Mouse (Mus musculus): ENCODE data around the gene Inf2.

Inf2 gene

GRCm38 (mm10) chr12:112571064-112571463 lies 17.5 kb upstream of the Inf2 start:
- DNase-seq: no peak

- no peak for DNase-seq
Observed at GRCm38 (mm10) chr12:112575274-112575986, 13.2 kb upstream of the Inf2 start.

- peak; percentile 97 for DNase-seq
Observed at GRCm38 (mm10) chr12:112576341-112576740, 12.2 kb upstream of the Inf2 start.

- peak; percentile 92 for DNase-seq
Observed at GRCm38 (mm10) chr12:112576749-112577148, 11.8 kb upstream of the Inf2 start.

- peak; percentile 91 for DNase-seq
Observed at GRCm38 (mm10) chr12:112578296-112579090, 10.1 kb upstream of the Inf2 start.

- no peak for DNase-seq
Observed at GRCm38 (mm10) chr12:112579430-112579829, 9.2 kb upstream of the Inf2 start.

- DNase-seq: no peak
Observed at GRCm38 (mm10) chr12:112579926-112580325, 8.7 kb upstream of the Inf2 start.

GRCm38 (mm10) chr12:112581113-112581512 lies 7.5 kb upstream of the Inf2 start:
- no peak for DNase-seq

GRCm38 (mm10) chr12:112584954-112585353 lies 3.6 kb upstream of the Inf2 start:
- no peak for DNase-seq

- no peak for DNase-seq
Observed at GRCm38 (mm10) chr12:112585924-112586538, 2.6 kb upstream of the Inf2 start.

- peak; percentile 95 for DNase-seq
Observed at GRCm38 (mm10) chr12:112587125-112588124, 1.2 kb upstream of the Inf2 start.

- DNase-seq: no peak
Observed at GRCm38 (mm10) chr12:112589491-112590191, 1.1 kb downstream of the Inf2 start.

- DNase-seq: peak; percentile 87
Observed at GRCm38 (mm10) chr12:112590566-112591239, 2.1 kb downstream of the Inf2 start.

- DNase-seq: peak; percentile 92
Observed at GRCm38 (mm10) chr12:112591240-112591639, 2.7 kb downstream of the Inf2 start.

GRCm38 (mm10) chr12:112591730-112592129 lies 3.1 kb downstream of the Inf2 start:
- DNase-seq: peak; percentile 95

GRCm38 (mm10) chr12:112592985-112593734 lies 4.6 kb downstream of the Inf2 start:
- DNase-seq: peak; percentile 97

- DNase-seq: peak; percentile 96
Observed at GRCm38 (mm10) chr12:112593951-112594915, 5.6 kb downstream of the Inf2 start.

- DNase-seq: peak; percentile 94
Observed at GRCm38 (mm10) chr12:112594989-112595388, 6.4 kb downstream of the Inf2 start.

GRCm38 (mm10) chr12:112595626-112596025 lies 7.0 kb downstream of the Inf2 start:
- DNase-seq: peak; percentile 98
